ENCODE assay signal across 30 mouse cellular contexts in genomic region chr4:100203688-100204087, GRCm38 (mm10).
DNase-seq lines count a peak whose midpoint lies in the region; ATAC-seq and TF ChIP-seq lines count a peak whose summit lies in the region.
"Had no signal": no experiment of that assay in that cellular context is flagged by ENCODE, and none has a peak within 500 bp of the region (broad histone marks: within the 10 kb centered on the region; RNA-seq: fewer than 3 reads in every experiment).

No protein-coding gene starts in this region.

- no peak for TF ChIP-seq CTCF in stomach, postnatal 0 days (IDR thresholded peaks at IDR 0.05; ENCODE audit: low read depth)

- DNase-seq in heart, adult 11 months = peak; percentile 77
- DNase-seq in heart, postnatal 25 days (ENCODE audit: low spot score) = no peak
- DNase-seq in stomach, postnatal 0 days (ENCODE audit: low spot score) = no peak
- peak; percentile 38 for DNase-seq in mesoderm, embryonic 11.5 days (ENCODE audit: low read depth, low spot score)
- no peak for DNase-seq in testis, postnatal 10 days (ENCODE audit: low spot score)
- no peak for DNase-seq in lung, postnatal 4 days
- DNase-seq: adrenal gland, adult 2 months; cerebellum, adult 11 months; cerebellum, adult 9-11 months; gastrocnemius, postnatal 14 days; heart, adult 2 months; heart, postnatal 4 days; kidney, adult 8-10 months; kidney, postnatal 25 days; liver, embryonic 13.5 days; lung, embryonic 14.5 days; right cerebral cortex, adult 18-20 months; right cerebral cortex, postnatal 4 days; thymus, adult 2 months; thymus, postnatal 4 days had no signal

- no peak overlapping the region for H3K9ac ChIP-seq in stomach, embryonic 14.5 days (replicated peaks; ENCODE audit: low read depth, low read length)
- no peak overlapping the region for H3K9ac ChIP-seq in stomach, postnatal 0 days (ENCODE audit: low read length)
- H3K9ac ChIP-seq in embryonic facial prominence, embryonic 15.5 days = no peak overlapping the region
- H3K9ac ChIP-seq: heart, embryonic 15.5 days; intestine, embryonic 15.5 days; liver, embryonic 13.5 days; lung, embryonic 14.5 days; midbrain, embryonic 12.5 days; stomach, embryonic 15.5 days had no signal

- TF ChIP-seq EP300 in stomach, postnatal 0 days (optimal IDR thresholded peaks at IDR 0.05) = no peak

- H3K4me3 ChIP-seq in stomach, embryonic 14.5 days (ENCODE audit: low read depth, low read length) = no peak overlapping the region
- H3K4me3 ChIP-seq in stomach, postnatal 0 days (ENCODE audit: low read depth, low read length) = no peak overlapping the region
- no peak overlapping the region for H3K4me3 ChIP-seq in embryonic facial prominence, embryonic 15.5 days (replicated peaks)
- H3K4me3 ChIP-seq: heart, adult 2 months; heart, embryonic 15.5 days; intestine, embryonic 15.5 days; layer of hippocampus, adult 2 months; liver, embryonic 13.5 days; midbrain, embryonic 12.5 days; stomach, embryonic 15.5 days had no signal

- no peaks in the 10 kb centered on the region for H3K27me3 ChIP-seq in stomach, embryonic 14.5 days (ENCODE audit: control insufficient read depth, insufficient read depth, low read length)
- H3K27me3 ChIP-seq in stomach, postnatal 0 days (ENCODE audit: control insufficient read depth, insufficient read depth, low read length) = no peaks in the 10 kb centered on the region
- H3K27me3 ChIP-seq in embryonic facial prominence, embryonic 15.5 days = no peaks in the 10 kb centered on the region
- H3K27me3 ChIP-seq: heart, embryonic 15.5 days; intestine, embryonic 15.5 days; liver, embryonic 13.5 days; midbrain, embryonic 12.5 days; stomach, embryonic 15.5 days had no signal

- H3K9me3 ChIP-seq in stomach, embryonic 14.5 days (ENCODE audit: control insufficient read depth, low read depth, low read length) = no peaks in the 10 kb centered on the region
- no peaks in the 10 kb centered on the region for H3K9me3 ChIP-seq in stomach, postnatal 0 days (ENCODE audit: control insufficient read depth, low read length)
- H3K9me3 ChIP-seq in embryonic facial prominence, embryonic 15.5 days (replicated peaks) = no peaks in the 10 kb centered on the region
- H3K9me3 ChIP-seq: heart, embryonic 15.5 days; intestine, embryonic 15.5 days; liver, embryonic 13.5 days; midbrain, embryonic 12.5 days; stomach, embryonic 15.5 days had no signal

- 0 out of 2 replicates have a peak, but pooled peaks have one; percentile 33 for ATAC-seq in stomach, embryonic 14.5 days (ENCODE audit: insufficient number of reproducible peaks, insufficient read depth, low FRiP score, low read depth)
- no peak for ATAC-seq in stomach, postnatal 0 days (ENCODE audit: low FRiP score, low TSS enrichment)
- ATAC-seq in embryonic facial prominence, embryonic 15.5 days (ENCODE audit: insufficient number of reproducible peaks, low FRiP score, low TSS enrichment, low read depth) = 0 out of 2 replicates have a peak, but pooled peaks have one; percentile 24
- ATAC-seq: forebrain, embryonic 16.5 days; hindbrain, embryonic 16.5 days; intestine, embryonic 15.5 days had no signal

- H3K36me3 ChIP-seq in stomach, embryonic 14.5 days (ENCODE audit: control insufficient read depth, insufficient read depth, low read length) = no peaks in the 10 kb centered on the region
- H3K36me3 ChIP-seq in stomach, postnatal 0 days (ENCODE audit: control insufficient read depth, insufficient read depth, low read length) = no peaks in the 10 kb centered on the region
- no peaks in the 10 kb centered on the region for H3K36me3 ChIP-seq in embryonic facial prominence, embryonic 15.5 days
- H3K36me3 ChIP-seq: heart, embryonic 15.5 days; intestine, embryonic 15.5 days; liver, embryonic 13.5 days; midbrain, embryonic 12.5 days; stomach, embryonic 15.5 days had no signal

- 86% methylated on average over 5 of the region's 5 CpGs for WGBS in stomach, embryonic 14.5 days
- 80% methylated on average over 5 of the region's 5 CpGs for WGBS in stomach, postnatal 0 days
- WGBS in embryonic facial prominence, embryonic 15.5 days = 45% methylated on average over 5 of the region's 5 CpGs

- H3K4me1 ChIP-seq in stomach, embryonic 14.5 days (ENCODE audit: control insufficient read depth, insufficient read depth, low read length) = no peaks in the 10 kb centered on the region
- no peaks in the 10 kb centered on the region for H3K4me1 ChIP-seq in stomach, postnatal 0 days (replicated peaks; ENCODE audit: control insufficient read depth, insufficient read depth)
- H3K4me1 ChIP-seq in embryonic facial prominence, embryonic 15.5 days = peaks cover 8% of the 10 kb centered on the region; the same call in 1 of the 2 replicates
- H3K4me1 ChIP-seq: intestine, embryonic 15.5 days; midbrain, embryonic 12.5 days; stomach, embryonic 15.5 days had no signal

- no peak overlapping the region for H3K27ac ChIP-seq in stomach, embryonic 14.5 days (ENCODE audit: low read length)
- no peak overlapping the region for H3K27ac ChIP-seq in stomach, postnatal 0 days (replicated peaks)
- no peak overlapping the region for H3K27ac ChIP-seq in embryonic facial prominence, embryonic 15.5 days (replicated peaks)
- H3K27ac ChIP-seq: heart, adult 2 months; heart, embryonic 15.5 days; intestine, embryonic 15.5 days; layer of hippocampus, adult 2 months; liver, embryonic 13.5 days; macrophage; midbrain, embryonic 12.5 days; stomach, embryonic 15.5 days had no signal

- H3K4me2 ChIP-seq in stomach, embryonic 14.5 days (replicated peaks; ENCODE audit: low read depth, low read length) = no peak overlapping the region
- no peak overlapping the region for H3K4me2 ChIP-seq in stomach, postnatal 0 days (replicated peaks; ENCODE audit: low read depth)
- H3K4me2 ChIP-seq in embryonic facial prominence, embryonic 15.5 days (replicated peaks) = no peak overlapping the region
- H3K4me2 ChIP-seq: heart, embryonic 15.5 days; intestine, embryonic 15.5 days; liver, embryonic 13.5 days; lung, embryonic 14.5 days; midbrain, embryonic 12.5 days; stomach, embryonic 15.5 days had no signal

- intact Hi-C loops in heart, postnatal 25 days (cut with DNase I) = no loop called here

Comparison
In these comparisons a context has a peak if more than half of its experiments do, and no peak if none do; other contexts are left out.
1. DNase-seq: peak in heart, adult 11 months (single experiment) and mesoderm, embryonic 11.5 days (single experiment); none in heart, postnatal 25 days (single experiment), stomach, postnatal 0 days (single experiment), testis, postnatal 10 days (single experiment) and lung, postnatal 4 days (0 of 2).